Mouse (Mus musculus): ENCODE measurements around the gene Mrtfa.

Mrtfa gene

GRCm38 (mm10) chr15:81062616-81063015 is 127.9 kb downstream of the Mrtfa start:
- peak; percentile 69 to 76 for DNase-seq

GRCm38 (mm10) chr15:81062175-81062588 is 128.4 kb downstream of the Mrtfa start:
- DNase-seq = no peak

- DNase-seq = no peak
Observed at GRCm38 (mm10) chr15:81060975-81061374, 129.6 kb downstream of the Mrtfa start.

GRCm38 (mm10) chr15:81057736-81058135 is 132.8 kb downstream of the Mrtfa start:
- DNase-seq = no peak

GRCm38 (mm10) chr15:81055488-81055887 is 135.1 kb downstream of the Mrtfa start:
- DNase-seq = no peak

- no peak for DNase-seq
Observed at GRCm38 (mm10) chr15:81052491-81052890, 138.1 kb downstream of the Mrtfa start.

- no peak for DNase-seq
Observed at GRCm38 (mm10) chr15:81050488-81050887, 140.1 kb downstream of the Mrtfa start.

- no peak for DNase-seq
Observed at GRCm38 (mm10) chr15:81049401-81050053, 141.0 kb downstream of the Mrtfa start.

GRCm38 (mm10) chr15:81047497-81047896 is 143.1 kb downstream of the Mrtfa start:
- no peak for DNase-seq

GRCm38 (mm10) chr15:81046061-81046460 is 144.5 kb downstream of the Mrtfa start:
- DNase-seq = no peak

GRCm38 (mm10) chr15:81045336-81045735 is 145.2 kb downstream of the Mrtfa start:
- no peak for DNase-seq

GRCm38 (mm10) chr15:81044446-81044845 is 146.1 kb downstream of the Mrtfa start:
- no peak for DNase-seq

GRCm38 (mm10) chr15:81042276-81042931 is 148.2 kb downstream of the Mrtfa start:
- DNase-seq = no peak

GRCm38 (mm10) chr15:81041767-81042166 is 148.8 kb downstream of the Mrtfa start:
- no peak for DNase-seq

- DNase-seq = no peak
Observed at GRCm38 (mm10) chr15:81038419-81038818, 152.1 kb downstream of the Mrtfa start.

GRCm38 (mm10) chr15:81035417-81036162 is 155.0 kb downstream of the Mrtfa start:
- DNase-seq = no peak

GRCm38 (mm10) chr15:81034119-81034518 is 156.4 kb downstream of the Mrtfa start:
- DNase-seq = no peak

- DNase-seq = no peak
Observed at GRCm38 (mm10) chr15:81032941-81033629, 157.5 kb downstream of the Mrtfa start.

GRCm38 (mm10) chr15:81031611-81032010 is 158.9 kb downstream of the Mrtfa start:
- DNase-seq = no peak

- no peak for DNase-seq
Observed at GRCm38 (mm10) chr15:81030891-81031425, 159.6 kb downstream of the Mrtfa start.

- peak; percentile 71 to 85 for DNase-seq
Observed at GRCm38 (mm10) chr15:81027378-81028173, 163.0 kb downstream of the Mrtfa start.

- DNase-seq = no peak
Observed at GRCm38 (mm10) chr15:81026901-81027300, 163.7 kb downstream of the Mrtfa start.
